Mouse (Mus musculus): ENCODE measurements at regions not wholly inside any gene's neighbourhood (a gene's known extent, or its start where the extent isn't known, plus 50 kb on each side); places are given as distances from the start of the nearest gene placed in this dataset.

DNA sequence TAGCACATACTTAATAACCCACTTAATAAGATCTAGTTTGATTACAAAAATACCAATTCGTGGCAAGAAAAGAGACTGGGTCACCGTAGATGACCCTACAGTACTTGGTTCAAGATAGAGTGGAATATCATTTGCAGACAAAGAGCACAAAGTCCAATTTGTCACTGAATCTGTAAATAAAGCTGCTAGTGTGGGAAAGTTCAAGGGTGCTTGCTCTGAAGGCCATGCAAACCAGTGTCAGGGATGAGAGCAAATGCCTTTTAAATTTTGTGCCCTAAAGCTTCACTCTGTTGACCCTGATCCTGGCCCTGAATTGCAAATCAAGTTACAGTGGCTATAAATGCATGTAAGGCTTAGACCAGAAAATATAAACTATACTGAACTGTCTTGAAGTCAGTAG lies 113.1 kb downstream of the Cd55b start:
- no peak overlapping the region for H3K27ac ChIP-seq
- no peak overlapping the region for H3K4me3 ChIP-seq
- no peak for DNase-seq (ENCODE audit: low spot score in 2 of 2)
- TF ChIP-seq CTCF (conservative IDR thresholded peaks at IDR 0.05): no peak

DNA sequence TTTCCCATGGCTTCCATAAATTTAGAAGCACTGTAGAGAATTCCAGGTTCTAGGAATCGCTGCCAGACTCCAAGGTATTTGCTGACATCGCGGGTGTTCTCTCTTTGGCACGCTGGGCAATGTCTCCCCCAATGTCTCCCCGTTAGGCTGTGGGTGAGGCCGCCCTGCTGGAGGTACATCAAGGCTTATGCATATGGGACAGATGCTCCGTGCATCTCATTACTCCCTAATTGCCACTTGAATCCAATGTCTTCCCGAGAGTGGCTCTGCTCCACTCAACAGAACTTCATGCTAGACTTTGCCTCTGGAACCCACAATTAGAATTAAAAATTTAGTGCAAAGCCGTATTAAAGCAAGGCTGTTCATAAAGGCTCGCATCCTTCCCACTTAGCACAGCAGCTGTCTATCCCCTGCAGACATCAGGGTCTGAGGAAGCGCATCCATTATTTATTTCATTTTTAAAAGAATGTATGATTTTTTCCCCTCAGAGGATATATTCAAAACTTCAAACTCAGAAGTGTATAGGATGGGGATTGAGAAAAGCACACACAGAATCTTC lies 120.9 kb downstream of the Cd55b start:
- Histone ChIP-seq H3K27ac (no peak overlapping the region), H3K4me3 (no peak overlapping the region; the same call in 1 of the 2 replicates)
- TF ChIP-seq CTCF (conservative IDR thresholded peaks at IDR 0.05): no peak
- no peak for DNase-seq (ENCODE audit: low spot score in 2 of 2)

DNA sequence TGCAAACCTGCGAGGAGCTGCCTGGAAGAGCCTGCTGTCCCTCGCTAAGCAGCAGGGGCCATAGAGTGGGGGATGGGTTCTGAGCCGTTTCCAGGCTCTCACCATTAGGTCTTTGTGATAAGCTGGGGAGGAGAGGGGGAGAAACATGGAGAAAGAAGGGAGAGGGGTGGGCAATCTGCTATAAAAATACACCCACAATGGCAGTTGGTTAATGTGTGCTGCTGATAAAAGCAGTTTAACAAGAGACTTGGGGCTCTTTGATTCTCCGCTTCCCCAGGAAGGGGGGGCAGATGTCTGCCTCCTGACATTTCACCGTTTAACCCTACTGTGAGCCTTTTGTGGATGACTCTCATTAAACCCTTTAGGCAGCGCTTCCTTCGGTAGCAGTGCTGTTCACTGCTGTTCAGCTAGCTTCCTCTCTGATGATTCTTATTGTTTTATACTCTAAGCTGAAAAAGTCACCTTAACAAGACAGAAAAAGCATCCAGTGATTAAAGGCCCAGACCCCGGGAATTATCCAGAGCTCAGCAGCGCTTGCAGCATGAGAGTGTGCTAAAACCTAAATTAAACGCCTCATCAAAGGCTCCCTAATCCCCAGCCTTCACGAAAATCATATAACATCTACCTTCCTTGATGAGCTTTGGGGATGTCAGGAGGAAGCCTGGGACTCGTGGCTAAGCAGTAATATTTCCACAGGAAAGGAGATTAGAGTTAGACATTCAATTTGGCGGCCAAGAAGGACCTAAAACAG lies 122.6 kb downstream of the Cd55b start:
- Histone ChIP-seq H3K27ac (no peak overlapping the region), H3K4me3 (no peak overlapping the region)
- no peak for TF ChIP-seq CTCF (conservative IDR thresholded peaks at IDR 0.05)
- no peak for DNase-seq (ENCODE audit: low spot score in 2 of 2)

DNA sequence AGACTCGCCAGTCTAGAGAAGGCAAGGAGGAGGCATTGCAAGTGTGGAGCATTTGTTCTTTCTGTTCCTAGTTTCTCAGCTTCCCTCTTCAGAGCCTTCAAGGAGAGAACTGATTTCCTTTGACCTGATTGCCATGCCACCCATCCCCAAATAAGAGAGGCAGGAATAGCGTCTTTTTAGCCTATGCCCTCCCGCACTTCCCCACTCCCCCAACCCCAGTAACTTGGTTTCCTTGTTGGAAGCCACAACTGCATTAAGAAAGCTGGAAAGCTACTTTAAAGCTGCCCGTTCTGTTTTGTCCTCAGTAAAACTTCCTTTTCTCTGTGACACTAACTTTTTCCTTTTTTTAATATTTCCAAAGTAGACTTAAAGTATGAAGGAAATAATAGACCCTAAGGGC lies 123.2 kb downstream of the Cd55b start:
- Histone ChIP-seq H3K4me3 (no peak overlapping the region), H3K27ac (no peak overlapping the region)
- no peak for DNase-seq (ENCODE audit: low spot score in 2 of 2)
- no peak for TF ChIP-seq CTCF (conservative IDR thresholded peaks at IDR 0.05)

DNA sequence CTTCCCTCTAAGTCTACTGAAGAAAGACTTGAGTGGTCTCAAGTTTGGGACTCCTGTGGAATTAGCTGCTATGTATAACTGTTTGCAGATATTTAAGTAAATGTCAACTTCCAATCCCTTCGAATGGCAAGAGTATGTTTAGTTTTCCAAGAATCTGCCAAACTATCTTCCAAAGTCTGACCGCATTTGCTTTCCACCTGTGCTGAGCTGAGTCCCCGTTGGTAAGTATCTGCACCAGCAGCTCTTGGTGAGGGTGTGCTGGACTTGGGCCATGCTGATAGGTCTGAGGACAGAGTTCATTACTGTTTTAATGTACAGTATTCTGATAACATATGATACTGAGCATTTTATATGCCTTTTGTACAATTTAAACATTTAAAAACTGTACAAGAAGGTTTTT lies 123.7 kb downstream of the Cd55b start:
- no peak for DNase-seq (ENCODE audit: low spot score in 2 of 2)
- Histone ChIP-seq H3K27ac (no peak overlapping the region), H3K4me3 (no peak overlapping the region)
- TF ChIP-seq CTCF (conservative IDR thresholded peaks at IDR 0.05): no peak

DNA sequence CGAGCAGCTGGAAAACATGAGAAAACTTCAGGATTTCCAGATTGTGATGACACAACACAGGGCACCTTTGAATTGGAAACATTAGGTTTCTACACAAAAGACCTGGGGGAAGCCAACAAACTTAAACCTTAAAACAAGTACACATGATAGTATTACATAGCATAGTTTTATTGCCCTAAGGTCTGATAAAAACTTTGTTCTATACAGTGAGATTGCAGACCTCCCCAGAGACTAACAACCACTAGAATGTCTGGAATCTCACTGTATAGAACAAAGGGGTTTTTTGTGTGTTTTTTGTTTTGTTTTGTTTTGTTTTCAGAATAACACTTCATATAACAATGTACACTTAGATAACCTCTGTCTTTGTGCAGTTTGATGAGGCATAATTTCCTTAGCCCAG lies 124.2 kb downstream of the Cd55b start:
- no peak overlapping the region for H3K27ac ChIP-seq
- no peak for TF ChIP-seq CTCF (conservative IDR thresholded peaks at IDR 0.05)
- no peak for DNase-seq (ENCODE audit: low spot score in 2 of 2)
- no peak overlapping the region for H3K4me3 ChIP-seq

DNA sequence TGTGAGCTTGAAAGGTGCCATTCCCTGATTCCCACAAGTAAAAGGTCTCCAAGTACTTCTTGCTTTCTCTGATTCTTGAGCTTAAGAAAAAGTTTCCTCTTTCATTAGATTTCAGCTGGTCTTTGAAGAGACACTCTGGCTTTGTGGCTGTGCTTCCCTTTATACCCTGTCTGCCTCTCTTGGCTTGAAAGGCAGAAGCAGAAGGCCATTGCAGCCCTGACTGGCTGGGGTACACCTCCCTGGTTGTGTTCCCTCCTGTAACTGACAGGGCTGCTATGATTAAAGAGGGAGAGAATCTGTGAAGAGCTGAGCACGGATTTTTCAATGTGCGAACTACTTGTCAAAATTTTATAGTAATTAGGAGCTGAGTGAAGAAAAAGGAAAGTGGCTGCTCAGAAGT lies 125.3 kb downstream of the Cd55b start:
- no peak overlapping the region for H3K4me3 ChIP-seq
- no peak for TF ChIP-seq CTCF (conservative IDR thresholded peaks at IDR 0.05)
- DNase-seq (ENCODE audit: low spot score in 2 of 2): no peak
- H3K27ac ChIP-seq: no peak overlapping the region

DNA sequence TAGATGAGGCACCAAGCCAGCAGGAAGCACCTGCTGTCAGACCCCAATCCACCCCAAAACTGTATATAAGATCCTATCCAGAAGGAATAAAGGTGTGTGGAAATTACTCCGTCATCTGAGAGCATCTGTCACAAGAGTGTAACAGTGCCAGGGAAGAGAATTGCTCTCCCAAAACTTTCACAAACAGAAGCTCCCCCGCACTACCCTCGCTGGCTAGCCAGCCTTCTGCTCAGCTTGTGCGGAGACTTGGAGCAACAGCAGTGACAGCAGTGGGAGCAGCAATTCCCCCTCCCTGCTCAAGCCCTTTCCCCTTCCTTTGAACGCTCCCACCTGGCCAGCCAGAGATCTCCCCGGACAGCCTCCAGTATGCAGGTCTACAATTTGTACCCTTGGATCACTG lies 136.9 kb downstream of the Cd55b start:
- no peak overlapping the region for H3K27ac ChIP-seq
- DNase-seq (ENCODE audit: low spot score in 2 of 2): peak; percentile 24 to 34
- no peak overlapping the region for H3K4me3 ChIP-seq
- TF ChIP-seq CTCF (conservative IDR thresholded peaks at IDR 0.05): no peak

DNA sequence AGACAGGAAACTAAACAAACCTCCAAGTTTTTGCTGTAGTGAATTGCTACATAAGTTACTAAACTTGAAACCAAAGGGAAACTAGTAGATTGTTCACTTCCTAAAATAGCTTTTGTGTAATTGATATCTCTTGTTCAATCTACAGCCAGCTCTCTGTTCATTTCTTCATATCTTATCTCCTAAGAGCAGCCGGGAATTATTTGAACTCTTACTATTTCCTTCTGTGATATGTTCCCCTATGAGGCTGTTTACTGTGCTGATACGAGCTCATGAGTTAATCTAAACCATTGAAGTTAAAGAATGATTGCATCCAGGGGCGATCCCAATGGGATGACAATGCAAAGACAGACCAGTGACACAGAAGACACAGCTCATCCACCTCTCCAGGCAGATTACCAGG lies 140.7 kb downstream of the Cd55b start:
- Histone ChIP-seq H3K27ac (no peak overlapping the region), H3K4me3 (no peak overlapping the region)
- TF ChIP-seq CTCF (conservative IDR thresholded peaks at IDR 0.05): no peak
- DNase-seq (ENCODE audit: low spot score in 2 of 2): no peak

DNA sequence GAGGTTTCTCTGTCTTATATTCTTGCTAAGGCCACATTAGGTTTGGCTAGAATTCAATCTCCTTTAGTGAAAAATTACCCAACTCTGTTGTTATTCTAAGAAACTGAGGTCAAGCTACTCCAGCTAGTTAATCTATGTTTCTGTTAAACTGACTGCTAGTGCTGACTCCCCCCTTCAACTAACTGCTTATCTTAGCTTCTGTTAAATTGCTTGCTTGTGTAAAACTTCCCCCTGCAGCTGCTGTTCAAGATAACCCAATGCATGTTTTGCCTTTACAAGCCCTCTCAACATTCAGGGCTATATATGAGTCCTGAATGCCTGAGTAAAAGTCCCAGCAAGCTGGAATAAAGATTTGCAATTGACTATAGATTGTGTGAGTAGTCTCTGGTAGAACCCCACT lies 143.6 kb downstream of the Cd55b start:
- DNase-seq (ENCODE audit: low spot score in 2 of 2): no peak
- no peak for TF ChIP-seq CTCF (conservative IDR thresholded peaks at IDR 0.05)
- Histone ChIP-seq H3K27ac (no peak overlapping the region), H3K4me3 (no peak overlapping the region)

DNA sequence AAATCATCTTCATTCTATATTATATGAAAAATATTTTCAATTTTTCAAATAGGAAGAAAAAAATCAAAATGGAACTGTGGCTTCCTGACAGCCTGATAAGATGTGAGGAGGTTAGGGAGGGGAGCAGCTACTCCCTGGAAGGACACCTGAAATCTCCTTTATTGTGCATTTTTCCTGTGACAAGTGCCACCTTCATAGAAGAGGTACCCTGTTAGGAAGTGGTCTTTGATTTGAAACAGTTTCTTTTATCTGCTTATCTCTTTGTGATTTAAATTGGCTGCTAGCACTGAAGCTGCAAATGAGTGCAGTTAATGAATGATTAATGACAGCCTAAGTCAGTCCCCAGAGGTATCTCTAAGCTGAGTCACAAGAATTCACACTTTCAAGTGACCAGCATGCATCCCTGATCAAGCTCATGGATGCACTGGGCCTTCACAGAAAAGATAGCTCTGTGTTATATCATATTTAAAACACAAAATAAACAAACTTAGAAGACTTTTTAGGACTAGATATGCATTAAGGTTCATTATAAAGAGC lies 144.7 kb downstream of the Cd55b start:
- no peak for TF ChIP-seq CTCF (conservative IDR thresholded peaks at IDR 0.05)
- no peak for DNase-seq (ENCODE audit: low spot score in 2 of 2)
- Histone ChIP-seq H3K4me3 (no peak overlapping the region), H3K27ac (no peak overlapping the region)

DNA sequence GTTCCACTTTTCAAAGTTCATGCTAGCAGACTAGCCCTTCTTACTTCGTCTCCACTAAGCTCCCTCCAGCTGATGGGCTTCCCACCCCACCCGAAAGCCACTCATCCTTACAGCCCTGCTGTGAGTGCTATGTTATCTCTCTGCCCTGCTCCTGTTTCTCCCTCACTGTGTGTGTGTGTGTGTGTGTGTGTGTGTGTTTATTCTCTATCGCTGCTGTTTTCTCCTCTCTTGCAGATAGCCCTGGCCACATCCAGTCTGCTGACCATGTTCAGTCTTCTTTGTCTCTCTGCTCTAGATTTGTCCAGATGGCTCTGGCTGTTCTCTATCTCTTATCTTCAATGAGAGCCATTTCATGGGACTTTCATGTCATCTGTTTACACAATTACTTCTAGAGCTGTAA lies 145.9 kb downstream of the Cd55b start:
- no peak for DNase-seq (ENCODE audit: low spot score in 2 of 2)
- no peak overlapping the region for H3K27ac ChIP-seq
- TF ChIP-seq CTCF (conservative IDR thresholded peaks at IDR 0.05): no peak
- H3K4me3 ChIP-seq: no peak overlapping the region

DNA sequence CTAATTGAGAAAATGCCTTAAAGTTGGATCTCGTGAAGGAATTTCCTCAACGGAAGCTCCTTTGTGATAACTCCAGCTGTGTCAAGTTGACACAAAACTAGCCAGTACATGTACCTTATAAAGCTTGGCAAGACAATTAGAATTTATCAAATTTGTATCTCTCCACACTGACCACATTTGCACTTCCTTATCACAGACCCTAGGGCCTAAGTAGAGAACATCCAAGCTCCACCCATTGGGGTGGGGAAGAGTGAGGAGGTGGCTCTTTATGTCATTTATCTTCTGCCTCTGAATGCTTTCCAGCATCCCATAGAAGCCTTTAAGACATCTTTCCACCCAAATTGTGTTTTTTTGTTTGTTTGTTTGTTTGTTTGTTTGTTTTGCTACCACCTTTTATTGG lies 146.8 kb downstream of the Cd55b start:
- H3K27ac ChIP-seq: no peak overlapping the region
- no peak for DNase-seq (ENCODE audit: low spot score in 2 of 2)
- no peak overlapping the region for H3K4me3 ChIP-seq
- no peak for TF ChIP-seq CTCF (conservative IDR thresholded peaks at IDR 0.05)

DNA sequence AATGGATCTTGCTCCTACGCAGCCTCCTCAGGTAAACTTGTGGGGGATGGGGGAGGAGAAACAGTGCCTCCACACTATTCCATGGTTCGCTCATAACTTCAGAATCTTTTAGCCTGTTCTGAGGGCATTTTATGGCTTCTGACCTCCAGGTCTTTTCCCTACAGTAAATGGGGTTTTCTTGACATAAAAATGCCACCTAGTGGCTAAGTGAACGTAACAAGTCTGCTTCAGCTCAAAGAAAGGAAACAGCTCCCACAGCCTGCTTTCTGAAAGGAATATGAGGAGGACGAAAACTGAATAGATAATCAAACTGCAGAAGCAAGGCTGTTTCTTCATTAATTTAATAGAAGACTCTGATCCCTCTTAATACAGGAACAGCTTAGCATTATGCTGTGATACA lies 148.3 kb downstream of the Cd55b start:
- DNase-seq (ENCODE audit: low spot score in 2 of 2): no peak
- H3K27ac ChIP-seq: no peak overlapping the region
- peak; percentile 75 for TF ChIP-seq CTCF (conservative IDR thresholded peaks at IDR 0.05)
- no peak overlapping the region for H3K4me3 ChIP-seq
